Mouse (Mus musculus) G1E (cell line): ENCODE data around the gene Phf12. TPM values are rescaled to one million over a fixed set of nuclear protein-coding genes. Genes with fewer than 3 reads are reported as not detected.

Experiments
- ATAC-seq: 2 replicates; pipeline ENCODE4 v1.8.0; 2016; ENCODE audit warnings: mild to moderate bottlenecking; ENCODE audit not compliant: insufficient number of reproducible peaks, poor library complexity, low FRiP score, severe bottlenecking; ENCODE audit errors: extremely low read depth
- DNase-seq: peaks from one replicate; pipeline ENCODE4 v3.0.0; 2012; ENCODE audit warnings: low spot score
- H3K27me3 ChIP-seq: 2 replicates; pipeline ENCODE4 v1.6.1; 2012; ENCODE audit warnings: mild to moderate bottlenecking, low read length, inconsistent platforms; ENCODE audit not compliant: insufficient read depth
- H3K36me3 ChIP-seq: replicated peaks from 2 replicates; pipeline ENCODE3; 2012; ENCODE audit warnings: mild to moderate bottlenecking, inconsistent platforms
- H3K4me1 ChIP-seq: 2 replicates; pipeline ENCODE4 v1.6.1; 2012; ENCODE audit warnings: low read depth, low read length, inconsistent platforms, mixed read lengths; ENCODE audit not compliant: insufficient read depth
- H3K4me3 ChIP-seq: 2 replicates; pipeline ENCODE4 v1.5.1; 2012; ENCODE audit warnings: low read depth, mild to moderate bottlenecking, inconsistent platforms, low read length, moderate library complexity, mixed read lengths
- H3K9me3 ChIP-seq: replicated peaks from 2 replicates; pipeline ENCODE4 v1.6.1; 2012; ENCODE audit warnings: inconsistent platforms
- CTCF ChIP-seq: IDR thresholded peaks from 2 replicates; pipeline ENCODE4 v1.5.1; 2012; ENCODE audit warnings: low read depth, low read length, inconsistent platforms, mixed read lengths
- GATA1 ChIP-seq: IDR thresholded peaks from 2 replicates; pipeline ENCODE4 v1.6.1; 2012; ENCODE audit warnings: borderline replicate concordance, low read length, inconsistent platforms, mixed read lengths
- GATA2 ChIP-seq: IDR thresholded peaks from 2 replicates; pipeline ENCODE4 v1.6.1; 2012; ENCODE audit warnings: low read depth, low read length, inconsistent platforms, borderline replicate concordance
- POLR2AphosphoS5 ChIP-seq: IDR thresholded peaks from 2 replicates; pipeline ENCODE4 v1.6.1; 2012; ENCODE audit warnings: low read depth, low read length, inconsistent platforms; ENCODE audit not compliant: insufficient replicate concordance
- TAL1 ChIP-seq: conservative IDR thresholded peaks from 2 replicates; pipeline ENCODE4 v1.6.1; 2012; ENCODE audit warnings: low read depth, low read length, inconsistent platforms, mixed read lengths
- polyA plus RNA-seq: library from polyadenylated mRNA; stranded (reverse); fragments of >175 nt; gene quantifications from 2 replicates; pipeline ENCODE4 v1.2.3, GENCODE M21; 2012
- total RNA-seq, 2 experiments: library from RNA; stranded (forward) in 1 of 2; stranded (reverse) in 1 of 2; fragments of 200-1000 nt in 1 of 2; fragments of >200 nt in 1 of 2; fragmentation: Nextera tagmentation in 1 of 2; gene quantifications; 2 replicates each; pipeline ENCODE4 v1.2.3; 2014 to 2017

The Phf12 gene
- total and polyA plus RNA-seq, 3 experiments: 23.0 to 215 (median 157) TPM

DNA sequence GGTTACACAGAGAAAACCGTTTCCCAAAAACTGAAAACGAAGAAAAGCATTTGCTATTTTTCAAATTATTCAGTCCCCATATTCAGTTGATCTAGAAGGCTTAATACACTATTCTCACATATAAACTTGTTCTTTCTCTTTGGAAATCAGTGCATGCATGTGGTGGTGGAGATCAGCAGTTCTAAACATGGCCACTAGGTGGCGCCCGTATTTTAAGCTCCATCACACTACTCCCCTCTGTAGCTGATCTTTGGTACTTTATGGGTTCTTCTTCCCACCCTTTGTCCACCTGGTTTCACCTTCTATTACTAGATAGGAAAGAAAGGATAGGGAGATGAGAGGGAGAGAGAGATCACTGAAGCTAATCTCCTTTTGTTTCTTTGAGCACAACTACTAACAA is 37.1 kb downstream of the Phf12 start:
- TF ChIP-seq CTCF (peak; percentile 92), POLR2AphosphoS5 (no peak)
- no peaks in the 10 kb centered on the region for H3K27me3 ChIP-seq

GRCm38 (mm10) chr11:78023607-78024006 is 41.1 kb downstream of the Phf12 start:
- Histone ChIP-seq H3K9me3 (no peaks in the 10 kb centered on the region), H3K4me1 (peaks cover 11% of the 10 kb centered on the region; the same call in 1 of the 2 replicates), H3K36me3 (peaks cover 97% of the 10 kb centered on the region), H3K4me3 (no peak overlapping the region), H3K27me3 (no peaks in the 10 kb centered on the region)
- DNase-seq: no peak
- peak; percentile 32; the same call in 1 of the 2 replicates for TF ChIP-seq CTCF
- no peak for TF ChIP-seq TAL1
- ATAC-seq: no peak

More for the DNA sequence above, 37.1 kb downstream of the Phf12 start:
- DNase-seq (peak; percentile 18), ATAC-seq (0 out of 2 replicates have a peak, but pooled peaks have one; percentile 28)
- no peak overlapping the region for H3K4me3 ChIP-seq
- no peaks in the 10 kb centered on the region for H3K9me3 ChIP-seq
- H3K4me1 ChIP-seq: peaks cover 10% of the 10 kb centered on the region
- peaks cover 98% of the 10 kb centered on the region for H3K36me3 ChIP-seq

- TF ChIP-seq TAL1: no peak
- 0 out of 2 replicates have a peak, but pooled peaks have one; percentile 20 for TF ChIP-seq POLR2AphosphoS5
- Histone ChIP-seq H3K36me3 (peaks cover 72% of the 10 kb centered on the region), H3K4me1 (peaks cover 53% of the 10 kb centered on the region), H3K9me3 (no peaks in the 10 kb centered on the region), H3K27me3 (no peaks in the 10 kb centered on the region), H3K4me3 (no peak overlapping the region)
- DNase-seq: no peak
- ATAC-seq: no peak
Measured at GRCm38 (mm10) chr11:78029240-78029639, 46.7 kb downstream of the Phf12 start.

- DNase-seq (no peak), ATAC-seq (no peak)
- H3K27me3 ChIP-seq: no peaks in the 10 kb centered on the region
- H3K4me3 ChIP-seq: no peak overlapping the region
- peaks cover 71% of the 10 kb centered on the region for H3K36me3 ChIP-seq
- H3K9me3 ChIP-seq: no peaks in the 10 kb centered on the region
- H3K4me1 ChIP-seq: peaks cover 61% of the 10 kb centered on the region
- TF ChIP-seq TAL1 (no peak), GATA1 (no peak), GATA2 (no peak), POLR2AphosphoS5 (no peak), CTCF (no peak)
Measured at GRCm38 (mm10) chr11:78030600-78030999, 48.0 kb downstream of the Phf12 start.

DNA sequence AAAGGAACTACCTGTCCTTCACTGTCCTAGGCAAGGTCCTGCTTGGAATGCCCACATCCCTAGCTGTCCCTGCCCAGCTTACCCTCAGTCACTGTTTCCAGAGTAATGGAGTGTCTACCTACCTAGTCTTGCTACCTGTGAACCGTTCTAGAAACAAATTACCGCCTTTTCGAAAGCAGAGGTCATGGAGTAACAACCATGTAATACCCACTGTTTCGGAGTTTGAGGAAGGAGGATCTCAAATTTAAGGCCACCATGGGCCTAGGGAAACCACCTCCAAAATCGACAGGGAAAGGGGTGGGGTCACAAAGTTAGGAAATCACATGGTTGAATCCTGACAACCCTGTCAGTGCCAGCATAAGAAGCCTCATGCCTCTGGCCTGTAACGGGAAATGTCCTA is 48.8 kb downstream of the Phf12 start:
- Histone ChIP-seq H3K9me3 (no peaks in the 10 kb centered on the region), H3K36me3 (peaks cover 71% of the 10 kb centered on the region), H3K4me1 (peaks cover 62% of the 10 kb centered on the region), H3K4me3 (peak overlapping the region; percentile 76; the same call in 1 of the 2 replicates), H3K27me3 (no peaks in the 10 kb centered on the region)
- ATAC-seq (no peak), DNase-seq (no peak)
- no peak for TF ChIP-seq TAL1
- TF ChIP-seq GATA2: no peak
- no peak for TF ChIP-seq CTCF
- TF ChIP-seq POLR2AphosphoS5: no peak
- TF ChIP-seq GATA1: no peak

DNA sequence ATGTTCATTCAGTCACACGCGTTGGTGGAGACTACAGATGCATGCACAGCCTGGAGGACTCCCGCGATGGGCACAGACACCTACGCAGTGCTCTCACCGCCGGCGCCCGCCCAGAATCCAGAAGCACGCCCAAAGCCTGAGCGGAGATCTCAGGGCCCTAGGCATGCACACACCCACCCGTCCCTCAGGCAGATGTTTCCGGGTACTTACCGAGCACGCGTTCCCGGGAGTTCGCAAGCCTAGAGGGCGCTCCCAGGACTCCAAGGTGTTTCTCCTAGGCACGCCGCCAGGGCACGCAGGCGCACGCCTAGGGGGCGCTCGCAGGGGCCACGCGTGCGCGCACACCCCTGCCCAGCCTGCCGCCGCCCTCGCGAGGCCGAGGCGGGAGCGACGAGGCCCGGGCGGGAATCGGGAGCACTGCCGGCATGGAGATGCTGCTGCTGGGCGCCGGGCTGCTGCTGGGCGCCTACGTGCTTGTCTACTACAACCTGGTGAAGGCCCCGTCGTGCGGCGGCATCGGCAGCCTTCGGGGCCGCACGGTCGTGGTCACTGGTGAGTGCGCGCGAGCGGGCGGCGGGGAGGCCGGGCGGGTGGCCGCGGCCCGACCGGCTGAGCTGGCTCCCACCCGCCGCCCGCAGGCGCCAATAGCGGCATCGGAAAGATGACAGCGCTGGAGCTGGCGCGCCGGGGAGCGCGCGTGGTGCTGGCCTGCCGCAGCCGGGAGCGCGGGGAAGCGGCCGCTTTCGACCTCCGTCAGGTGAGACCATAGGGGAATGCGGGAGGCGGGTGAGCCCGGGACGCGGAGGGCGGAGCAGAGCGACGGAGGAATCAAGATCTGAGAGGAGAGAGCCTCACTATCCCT is 49.6 kb downstream of the Phf12 start, which contains the start of gene Dhrs13:
Dhrs13 (plus strand) TSS at position 334 of the 862 bp plus-strand sequence.
- TF ChIP-seq CTCF (peak; percentile 72), GATA1 (no peak), POLR2AphosphoS5 (no peak)
- peak; percentile 82 for DNase-seq
- Histone ChIP-seq H3K27me3 (no peaks in the 10 kb centered on the region), H3K4me1 (peaks cover 69% of the 10 kb centered on the region), H3K4me3 (peak within 1 kb of the TSS; percentile 76), H3K36me3 (peaks cover 71% of the 10 kb centered on the region), H3K9me3 (no peaks in the 10 kb centered on the region)
- ATAC-seq: peak; percentile 95

GRCm38 (mm10) chr11:78032809-78033195 is 50.2 kb downstream of the Phf12 start:
- TF ChIP-seq TAL1 (no peak), GATA1 (no peak), CTCF (no peak), POLR2AphosphoS5 (no peak), GATA2 (no peak)
- H3K9me3 ChIP-seq: no peaks in the 10 kb centered on the region
- peaks cover 66% of the 10 kb centered on the region for H3K36me3 ChIP-seq
- peak overlapping the region; percentile 76 for H3K4me3 ChIP-seq
- H3K4me1 ChIP-seq: peaks cover 74% of the 10 kb centered on the region
- ATAC-seq (no peak), DNase-seq (no peak)
- H3K27me3 ChIP-seq: no peaks in the 10 kb centered on the region
